Mouse (Mus musculus) midbrain, postnatal 0 days (tissue): ENCODE measurements around the gene Ankrd24. TPM values are rescaled to one million over a fixed set of nuclear protein-coding genes. Genes with fewer than 3 reads are reported as not detected.

Experiments
- ATAC-seq: fragments of 200-750 bp; cut with Nextera tagmentation; 2 replicates; pipeline ENCODE4 v1.8.0; 2017; ENCODE audit warnings: moderate number of reproducible peaks, mild to moderate bottlenecking, moderate TSS enrichment, moderate library complexity; ENCODE audit not compliant: low FRiP score
- DNase-seq: peaks from one replicate; pipeline ENCODE4 v3.0.0-alpha.2; 2015; ENCODE audit warnings: low spot score
- H3K27ac ChIP-seq: fragments of 300-500 bp; sonication (generic); 2 replicates; pipeline ENCODE4 v1.5.1; 2014; ENCODE audit warnings: low read depth, mild to moderate bottlenecking, low read length, mixed read lengths
- H3K27me3 ChIP-seq: fragments of 300-500 bp; sonication (generic); 2 replicates; pipeline ENCODE4 v1.6.1; 2014; ENCODE audit warnings: low read length, control low read depth, mixed read lengths; ENCODE audit not compliant: insufficient read depth
- H3K36me3 ChIP-seq: fragments of 300-500 bp; sonication (generic); 2 replicates; pipeline ENCODE4 v1.6.1; 2014; ENCODE audit warnings: low read length, control low read depth, mixed read lengths; ENCODE audit not compliant: insufficient read depth
- H3K4me1 ChIP-seq: fragments of 300-500 bp; sonication (generic); 2 replicates; pipeline ENCODE4 v1.6.1; 2014; ENCODE audit warnings: mild to moderate bottlenecking, control low read depth, antibody characterized with exemption, low read length, mixed read lengths; ENCODE audit not compliant: insufficient read depth
- H3K4me2 ChIP-seq: fragments of 300-500 bp; sonication (generic); 2 replicates; pipeline ENCODE4 v1.6.1; 2014; ENCODE audit warnings: low read depth, mild to moderate bottlenecking, low read length, mixed read lengths; ENCODE audit not compliant: poor library complexity, severe bottlenecking
- H3K4me3 ChIP-seq: fragments of 300-500 bp; sonication (generic); 2 replicates; pipeline ENCODE4 v1.5.1; 2014; ENCODE audit warnings: low read depth, mild to moderate bottlenecking, low read length, moderate library complexity
- H3K9ac ChIP-seq: fragments of 300-500 bp; sonication (generic); replicated peaks from 2 replicates; pipeline ENCODE4 v1.6.1; 2014; ENCODE audit warnings: mild to moderate bottlenecking, low read length, moderate library complexity, mixed read lengths; ENCODE audit not compliant: poor library complexity, severe bottlenecking
- H3K9me3 ChIP-seq: fragments of 300-500 bp; sonication (generic); 2 replicates; pipeline ENCODE4 v1.6.1; 2016; ENCODE audit warnings: low read length, control low read depth
- CTCF ChIP-seq: IDR thresholded peaks from 2 replicates; pipeline ENCODE4 v1.5.1; 2016; ENCODE audit warnings: antibody characterized with exemption, mild to moderate bottlenecking
- WGBS: fragments of 180-500 bp; shearing (Covaris S2); extraction: QIAGEN DNeasy Blood & Tissue Kit; methylation state at CpG from one replicate; pipeline ENCODE4 v1.1.7; 2014; 5-methylcytosine and 5-hydroxymethylcytosine counted together
- polyA plus RNA-seq: library from polyadenylated mRNA; unstranded; fragments of >200 nt; fragmentation: Nextera tagmentation; extraction: Ambion mirVana; gene quantifications from 2 replicates; pipeline ENCODE4 v1.2.1, GENCODE M21; 2015
- total RNA-seq: library from RNA; depleted of rRNA; stranded (reverse); fragments of >200 nt; gene quantifications from 2 replicates; pipeline ENCODE4 v1.2.3, GENCODE M21; 2014

Ankrd24 gene
- total and polyA plus RNA-seq, 2 experiments from 2014 or later, result 14.9 to 100 TPM

DNA sequence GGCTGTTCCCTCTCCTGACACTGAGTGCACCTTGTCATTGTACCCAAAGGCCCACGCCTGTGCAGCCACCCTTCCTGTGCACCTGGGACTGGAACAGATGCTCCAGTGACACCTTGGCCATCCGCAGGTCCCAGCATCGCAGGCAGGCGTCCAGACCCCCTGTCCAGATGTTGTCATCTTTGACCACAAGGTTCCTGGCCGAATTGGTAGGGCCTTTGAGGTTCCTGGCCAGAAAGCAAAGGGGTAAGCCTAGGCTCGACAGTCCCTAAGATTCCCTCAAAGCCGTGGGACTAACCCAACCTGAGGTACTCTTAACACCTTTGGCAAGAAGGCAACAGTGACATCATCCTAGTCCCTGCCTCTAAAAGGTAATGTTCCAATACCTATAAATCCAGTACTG is 35.7 kb upstream of the Ankrd24 start:
- Histone ChIP-seq H3K9me3 (no peaks in the 10 kb centered on the region), H3K9ac (no peak overlapping the region), H3K27me3 (peaks cover 23% of the 10 kb centered on the region), H3K27ac (no peak overlapping the region), H3K4me3 (no peak overlapping the region), H3K4me1 (peaks cover 18% of the 10 kb centered on the region; the same call in 1 of the 2 replicates), H3K36me3 (peaks cover 4% of the 10 kb centered on the region; the same call in 1 of the 2 replicates), H3K4me2 (no peak overlapping the region)
- WGBS, result 79% methylated on average over 7 of the region's 7 CpGs
- no peak for TF ChIP-seq CTCF
- ATAC-seq (no peak), DNase-seq (no peak)

DNA sequence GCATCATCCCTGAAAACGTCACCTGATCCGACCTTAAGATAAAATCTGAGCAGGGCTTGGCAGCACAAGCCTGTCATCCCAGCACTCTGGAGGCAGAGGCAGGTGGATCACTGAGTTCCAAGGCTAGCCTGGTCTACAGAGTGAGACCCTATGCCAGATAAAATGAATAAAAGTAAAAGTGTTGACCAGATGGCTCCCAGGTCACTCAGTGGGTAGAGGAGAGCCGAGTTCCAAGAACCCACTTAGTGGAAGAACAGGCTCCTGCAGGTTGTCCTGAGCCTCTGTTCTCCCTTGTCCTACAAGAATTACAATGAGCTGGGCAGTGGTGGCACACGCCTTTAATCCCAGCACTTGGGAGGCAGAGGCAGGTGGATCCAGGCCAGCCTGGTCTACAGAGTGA is 35.1 kb upstream of the Ankrd24 start:
- no peaks in the 10 kb centered on the region for H3K9me3 ChIP-seq
- peaks cover 26% of the 10 kb centered on the region for H3K27me3 ChIP-seq
- WGBS, result 66% methylated on average over 4 of the region's 4 CpGs
- no peak overlapping the region for H3K27ac ChIP-seq
- H3K4me1 ChIP-seq, result peaks cover 18% of the 10 kb centered on the region; the same call in 1 of the 2 replicates
- ATAC-seq, result no peak
- H3K36me3 ChIP-seq, result peaks cover 2% of the 10 kb centered on the region; the same call in 1 of the 2 replicates
- TF ChIP-seq CTCF, result no peak
- no peak overlapping the region for H3K4me2 ChIP-seq
- no peak overlapping the region for H3K9ac ChIP-seq
- DNase-seq, result no peak
- H3K4me3 ChIP-seq, result no peak overlapping the region

DNA sequence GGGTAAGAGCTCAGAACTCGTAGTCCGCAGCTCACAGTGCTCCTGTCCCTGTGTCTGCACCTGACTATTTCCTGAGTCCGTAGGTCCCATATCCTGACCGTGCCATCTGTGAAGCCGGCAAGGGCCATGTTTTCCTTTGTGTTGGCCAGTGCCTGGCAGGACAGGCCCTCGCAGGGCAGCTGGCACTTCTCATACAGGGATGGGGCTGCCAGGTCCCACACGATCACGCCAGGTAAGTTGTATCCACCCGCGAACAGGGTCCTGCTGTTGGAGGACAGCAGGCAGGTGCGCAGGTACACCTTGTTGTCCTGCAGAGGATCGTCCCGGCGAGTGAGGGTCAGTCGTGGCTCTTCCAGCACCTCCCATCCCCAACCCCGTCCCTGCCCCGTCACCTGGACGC is 34.4 kb upstream of the Ankrd24 start:
- H3K9ac ChIP-seq, result no peak overlapping the region
- WGBS, result 85% methylated on average over 18 of the region's 18 CpGs
- H3K4me3 ChIP-seq, result no peak overlapping the region
- DNase-seq (no peak), ATAC-seq (no peak)
- H3K4me1 ChIP-seq, result peaks cover 18% of the 10 kb centered on the region; the same call in 1 of the 2 replicates
- no peaks in the 10 kb centered on the region for H3K9me3 ChIP-seq
- no peak for TF ChIP-seq CTCF
- no peak overlapping the region for H3K4me2 ChIP-seq
- H3K36me3 ChIP-seq, result peaks cover 2% of the 10 kb centered on the region; the same call in 1 of the 2 replicates
- H3K27me3 ChIP-seq, result peaks cover 26% of the 10 kb centered on the region
- no peak overlapping the region for H3K27ac ChIP-seq

DNA sequence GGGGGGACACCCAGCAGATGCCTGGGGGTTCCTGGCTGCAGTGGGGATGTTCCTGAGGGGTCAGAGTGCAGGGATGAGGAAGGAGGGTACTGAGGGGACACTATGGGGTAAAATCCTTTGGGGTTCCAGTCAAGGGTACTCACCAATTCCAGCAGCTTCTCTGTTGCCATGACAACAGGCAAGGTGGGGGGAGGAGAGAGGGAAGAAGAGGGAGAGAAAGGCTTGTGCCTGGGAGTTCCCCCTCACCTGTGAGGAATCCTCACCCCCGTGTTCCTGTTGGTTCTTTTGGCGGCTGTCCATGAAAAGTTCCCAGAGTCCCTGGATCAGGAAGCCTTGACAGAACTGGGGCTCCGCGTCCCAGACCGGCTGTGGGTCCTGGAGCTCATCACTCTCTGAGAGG is 32.7 kb upstream of the Ankrd24 start:
- H3K4me3 ChIP-seq, result no peak overlapping the region
- no peak overlapping the region for H3K4me2 ChIP-seq
- no peak for TF ChIP-seq CTCF
- no peaks in the 10 kb centered on the region for H3K9me3 ChIP-seq
- WGBS, result 45% methylated on average over 5 of the region's 5 CpGs
- ATAC-seq, result no peak
- peaks cover 19% of the 10 kb centered on the region; the same call in 1 of the 2 replicates for H3K4me1 ChIP-seq
- no peaks in the 10 kb centered on the region for H3K36me3 ChIP-seq
- DNase-seq, result no peak
- no peak overlapping the region for H3K9ac ChIP-seq
- peaks cover 26% of the 10 kb centered on the region for H3K27me3 ChIP-seq
- no peak overlapping the region for H3K27ac ChIP-seq

DNA sequence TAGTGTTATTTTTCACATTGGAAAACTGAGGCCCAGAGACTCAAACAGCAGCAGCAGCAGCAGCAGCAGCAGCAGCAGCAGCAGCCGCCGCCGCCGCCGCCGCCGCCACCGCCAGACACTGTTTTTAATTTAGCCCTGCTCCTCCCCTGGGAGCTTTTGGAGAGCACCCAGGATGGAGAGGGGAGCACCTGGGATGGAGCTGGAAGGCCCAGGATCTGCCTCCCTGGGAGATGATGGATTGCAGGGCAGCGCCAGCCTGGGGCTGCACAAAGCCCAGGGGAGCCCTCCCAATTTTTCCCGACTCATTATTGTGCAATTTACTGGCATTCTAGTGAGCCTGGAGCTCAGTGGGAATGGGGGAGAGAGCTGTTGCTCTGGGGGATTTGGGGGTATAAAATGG is 31.7 kb upstream of the Ankrd24 start:
- no peak for TF ChIP-seq CTCF
- H3K4me3 ChIP-seq, result no peak overlapping the region
- H3K4me1 ChIP-seq, result peaks cover 21% of the 10 kb centered on the region; the same call in 1 of the 2 replicates
- H3K27me3 ChIP-seq, result peaks cover 26% of the 10 kb centered on the region
- WGBS, result 3% methylated on average over 10 of the region's 10 CpGs
- H3K4me2 ChIP-seq, result peak overlapping the region; percentile 28; the same call in 1 of the 2 replicates
- H3K27ac ChIP-seq, result no peak overlapping the region
- no peaks in the 10 kb centered on the region for H3K9me3 ChIP-seq
- H3K36me3 ChIP-seq, result no peaks in the 10 kb centered on the region
- no peak overlapping the region for H3K9ac ChIP-seq
- ATAC-seq, result no peak
- DNase-seq, result peak; percentile 36

DNA sequence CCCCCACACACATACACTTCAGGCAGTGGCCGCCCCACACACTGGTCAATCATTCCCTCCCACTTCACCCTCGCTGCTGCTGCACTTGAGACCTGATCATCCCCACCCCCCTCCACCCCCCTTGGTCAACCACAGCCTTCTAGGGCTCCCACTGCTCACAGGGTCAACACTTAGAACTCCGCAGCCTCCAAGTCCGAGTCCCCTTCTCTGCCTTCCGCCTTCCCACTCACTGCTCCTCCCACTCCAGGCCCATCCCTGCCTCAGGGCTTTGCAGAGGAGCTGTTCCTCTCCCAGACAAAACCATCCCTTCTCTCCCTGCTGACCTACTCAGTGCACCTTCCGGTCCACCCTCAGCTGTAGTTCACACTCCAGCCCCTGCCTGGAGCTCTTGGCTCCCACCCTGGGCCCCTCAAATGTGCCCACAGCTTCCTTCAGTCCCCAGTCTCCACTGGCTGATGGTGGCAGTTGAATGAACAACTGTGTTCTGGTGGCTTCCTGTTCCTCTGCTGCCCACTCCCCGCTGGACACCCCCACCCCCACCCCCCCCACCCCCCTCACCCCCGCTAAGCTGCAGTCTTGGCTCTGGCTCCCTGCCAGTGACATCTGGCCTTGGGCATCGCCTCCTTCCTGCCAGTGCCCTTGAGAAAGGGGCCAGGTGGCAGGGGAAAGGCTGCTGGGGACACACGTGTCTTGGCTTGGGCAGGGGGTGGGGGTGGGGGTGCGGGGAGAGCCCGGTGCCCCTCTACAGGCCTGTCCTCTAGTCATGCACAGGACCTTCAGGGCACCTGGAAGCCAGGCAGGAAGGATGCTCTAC is 31.0 kb upstream of the Ankrd24 start:
- H3K9me3 ChIP-seq, result no peaks in the 10 kb centered on the region
- ATAC-seq, result no peak; the same call in 1 of the 2 replicates
- H3K4me1 ChIP-seq, result peaks cover 21% of the 10 kb centered on the region; the same call in 1 of the 2 replicates
- H3K9ac ChIP-seq, result no peak overlapping the region; the same call in 1 of the 2 replicates
- peaks cover 26% of the 10 kb centered on the region for H3K27me3 ChIP-seq
- WGBS, result 10% methylated on average over 11 of the region's 12 CpGs
- H3K4me2 ChIP-seq, result 0 out of 2 replicates have a peak overlapping the region, but pooled peaks have one; percentile 28
- no peaks in the 10 kb centered on the region for H3K36me3 ChIP-seq
- DNase-seq, result peak; percentile 77
- no peak overlapping the region; the same call in 1 of the 2 replicates for H3K27ac ChIP-seq
- H3K4me3 ChIP-seq, result no peak overlapping the region
- TF ChIP-seq CTCF, result no peak
